Mouse (Mus musculus): Measurements from ENCODE around the gene Fam169a.
"Not testable (repeated sequence)": the region's sequence is repeated elsewhere in the genome, so short reads cannot be mapped to it uniquely, and the experiment has no call there.

Fam169a gene

DNA sequence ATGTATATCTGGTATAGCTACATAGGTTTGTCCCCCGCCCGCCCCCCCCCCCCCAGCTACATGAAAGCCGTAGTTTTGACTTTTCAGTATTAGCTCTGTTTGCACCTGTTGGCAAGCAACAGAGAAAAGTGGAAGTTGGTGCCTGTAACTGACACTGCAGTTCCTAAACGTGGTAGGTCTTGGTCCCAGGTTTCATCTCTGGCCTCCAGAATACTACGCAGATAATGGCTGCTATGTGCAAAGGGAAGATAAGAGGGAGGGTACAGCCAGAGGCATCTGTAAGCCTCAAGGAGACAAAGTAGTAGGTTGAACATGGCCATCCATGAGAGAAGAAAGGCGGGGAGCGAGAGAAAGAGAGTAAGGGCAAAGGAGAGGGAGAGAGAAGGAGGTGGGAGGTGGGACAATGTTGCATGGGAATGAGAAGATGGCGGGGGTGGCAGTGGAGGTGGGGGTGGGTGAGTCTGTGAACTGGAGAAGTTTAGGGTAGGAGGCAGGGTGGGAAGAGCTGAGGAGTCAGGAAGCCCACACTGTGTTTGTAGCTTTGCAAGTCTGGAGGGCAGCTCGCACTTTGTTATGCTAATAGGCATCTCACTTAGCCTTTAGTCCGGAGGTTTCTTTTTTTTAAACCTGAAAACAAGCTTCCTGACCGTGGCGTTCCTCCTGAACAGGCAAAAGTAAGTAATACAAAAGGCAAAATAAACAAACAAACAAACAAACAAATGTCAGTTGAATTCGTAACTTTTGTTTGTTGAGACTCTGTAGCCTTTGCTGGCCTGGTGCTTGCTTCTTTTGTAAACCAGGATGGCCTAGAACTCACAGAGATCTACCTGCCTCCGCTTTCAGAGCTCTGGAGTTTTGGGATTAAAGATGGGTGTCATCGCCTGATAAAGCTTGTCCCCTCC is at the start of gene Fam169a:
Fam169a (plus strand) TSS at position 638 of the 902 bp plus-strand sequence.
- DNase-seq (ENCODE audit: low spot score): no peak

DNA sequence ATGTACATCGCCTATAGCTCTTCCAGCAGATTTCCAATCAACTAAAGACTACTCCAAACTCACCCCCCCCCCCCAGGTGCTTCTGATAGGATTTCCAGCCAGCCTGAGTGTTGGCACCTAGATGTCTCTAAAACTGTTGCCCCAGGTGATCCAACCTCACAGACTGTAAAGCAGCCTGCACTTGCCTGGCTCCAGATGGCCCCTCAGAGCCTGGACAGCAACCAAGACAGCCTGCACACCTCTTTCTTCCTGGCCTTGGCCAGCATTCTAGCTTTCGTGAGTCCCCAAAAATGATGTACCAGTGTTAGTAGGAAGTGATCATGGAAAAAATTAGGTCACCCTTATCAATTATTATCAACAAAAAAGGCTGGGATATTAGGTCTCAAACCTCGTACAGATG is 49.4 kb upstream of the Fam169a start:
- no peak for DNase-seq (ENCODE audit: low spot score)

DNA sequence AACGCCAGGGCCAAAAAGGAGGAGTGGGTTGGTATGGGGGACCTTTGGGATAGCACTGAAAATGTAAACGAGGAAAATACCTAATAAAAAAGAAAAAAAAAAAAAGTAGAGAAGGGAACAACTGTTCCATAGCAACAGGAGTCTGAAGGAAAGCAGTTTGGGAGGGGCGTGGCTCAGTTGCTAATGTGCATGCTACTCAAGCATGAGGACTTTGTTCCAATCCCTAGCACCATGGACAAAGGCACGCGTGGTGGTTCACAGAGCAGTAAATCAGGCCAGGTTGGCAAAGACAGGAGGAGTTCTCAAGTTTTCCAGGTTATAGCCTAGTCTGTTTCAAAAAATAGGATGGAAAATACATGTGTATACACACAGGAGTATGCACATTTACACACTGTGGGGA is 47.0 kb upstream of the Fam169a start:
- DNase-seq (ENCODE audit: low spot score): no peak

DNA sequence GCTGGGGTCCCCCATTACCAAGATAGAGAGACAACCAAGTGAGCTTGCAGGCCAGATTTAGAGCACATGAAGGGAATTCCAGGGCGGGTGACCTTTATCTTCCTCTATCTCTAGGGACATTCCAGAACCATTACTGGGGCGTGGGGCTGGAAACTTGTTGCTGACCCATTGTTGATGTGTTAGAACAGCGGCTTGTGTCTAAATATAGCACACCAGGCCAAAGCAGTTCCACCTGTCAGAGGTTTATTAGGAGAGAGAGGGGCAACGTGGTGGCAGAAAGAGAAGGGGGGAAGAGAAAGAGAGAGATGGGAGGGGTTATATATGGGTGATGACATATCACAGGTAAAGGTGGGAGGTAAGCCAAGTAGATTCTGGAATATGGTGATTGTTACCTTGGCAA is 45.2 kb upstream of the Fam169a start:
- no peak for DNase-seq (ENCODE audit: low spot score)

DNA sequence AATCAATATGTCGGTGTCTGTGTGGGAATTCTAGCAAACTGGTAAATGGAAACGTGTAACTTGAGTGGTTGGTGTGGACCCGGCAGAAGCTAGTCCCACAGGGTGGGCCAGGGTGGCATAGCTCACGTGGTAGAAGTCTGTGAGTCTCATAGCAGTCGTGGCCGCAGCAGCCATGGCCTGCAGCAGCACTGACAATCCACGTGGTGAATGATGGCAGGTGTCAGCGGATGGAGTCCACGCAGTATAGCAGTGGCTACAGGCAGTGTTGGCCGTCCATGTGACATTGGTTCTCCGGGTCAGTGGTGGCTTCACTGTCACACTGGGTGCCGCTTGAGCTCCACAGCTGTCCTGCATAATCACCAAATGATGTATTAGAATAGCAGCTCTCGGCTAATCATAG is 37.0 kb upstream of the Fam169a start:
- no peak for DNase-seq (ENCODE audit: low spot score)

DNA sequence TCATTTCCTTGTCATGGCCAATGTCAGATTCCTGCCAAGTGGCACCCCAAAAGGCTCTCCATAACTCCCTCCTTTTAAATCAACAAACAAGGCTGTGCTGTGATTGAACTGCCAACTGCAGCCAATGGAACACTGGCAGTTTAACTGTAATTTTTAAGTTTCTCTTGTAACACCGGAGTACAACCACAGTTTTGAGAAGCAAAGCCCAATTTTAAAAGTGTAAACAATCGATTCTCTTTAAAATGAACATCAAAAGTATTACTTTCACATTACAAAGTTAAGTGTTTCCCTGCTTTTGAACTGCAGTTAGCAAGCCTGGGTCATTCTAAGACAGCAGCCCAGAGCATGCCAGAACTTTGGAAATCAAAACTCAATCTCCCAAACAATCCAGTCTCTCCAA is 32.8 kb upstream of the Fam169a start, which contains the start of gene 1700029F12Rik:
1700029F12Rik (minus strand) TSS at position 101 of the 400 bp plus-strand sequence.
- DNase-seq (ENCODE audit: low spot score): no peak

DNA sequence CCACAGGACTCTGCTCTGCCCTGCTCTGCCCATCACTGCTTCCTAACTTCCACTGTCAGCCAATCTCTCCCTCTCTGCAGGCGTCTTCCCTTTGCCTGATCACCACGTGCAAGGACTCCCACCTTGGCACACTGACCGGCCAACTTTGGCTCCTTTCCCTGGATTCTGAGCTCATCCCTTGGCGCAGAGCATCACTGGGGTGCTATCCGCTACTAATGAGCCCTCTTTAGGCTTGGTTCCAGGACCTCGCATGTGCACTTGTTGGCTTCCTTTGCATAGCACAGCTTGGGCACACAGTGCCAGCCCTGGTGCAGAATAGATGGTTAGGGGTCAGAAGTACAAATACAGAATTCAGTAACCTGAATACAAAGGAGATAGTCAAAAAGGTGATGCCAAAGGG is 15.9 kb upstream of the Fam169a start:
- DNase-seq (ENCODE audit: low spot score): no peak

DNA sequence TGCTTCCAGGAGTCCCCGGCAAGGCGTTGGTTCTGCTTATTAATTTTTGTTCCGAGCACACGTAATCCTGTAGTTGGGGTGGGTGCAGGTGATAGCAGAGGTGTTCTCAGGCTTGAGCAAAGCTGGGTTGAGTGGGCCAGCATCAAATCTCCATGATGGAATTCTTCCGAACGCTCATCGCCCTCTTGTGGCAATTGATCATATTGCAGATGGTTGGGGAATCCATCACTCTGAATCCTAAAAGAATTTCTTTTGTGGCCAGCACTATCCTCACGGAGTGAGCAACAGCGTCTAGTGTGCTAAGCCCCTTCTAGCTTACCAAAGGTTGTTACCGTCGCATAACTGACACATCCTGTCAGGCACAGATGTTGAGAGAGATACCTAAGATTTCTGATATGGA is 14.4 kb upstream of the Fam169a start:
- DNase-seq (ENCODE audit: low spot score): peak; percentile 71

DNA sequence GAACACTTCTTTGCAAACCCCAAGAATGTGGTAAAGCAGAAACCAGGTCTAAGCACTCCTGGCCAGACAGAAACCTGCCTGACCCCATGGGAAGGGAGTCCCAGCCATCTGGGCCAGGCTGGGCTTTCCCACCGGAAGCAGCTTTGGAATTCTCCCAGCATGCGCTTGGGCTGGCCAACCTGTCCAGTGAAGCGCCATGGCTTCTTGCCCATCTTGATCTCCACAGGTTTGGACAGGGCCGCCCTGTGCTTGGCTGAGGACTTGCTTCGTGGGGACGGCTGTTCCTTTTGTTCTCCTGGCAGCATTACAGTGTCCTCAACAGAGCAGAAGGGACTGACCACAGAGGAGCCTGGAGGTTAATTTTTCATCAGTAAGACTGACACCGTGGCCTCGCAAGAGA is 13.2 kb upstream of the Fam169a start:
- no peak for DNase-seq (ENCODE audit: low spot score)

DNA sequence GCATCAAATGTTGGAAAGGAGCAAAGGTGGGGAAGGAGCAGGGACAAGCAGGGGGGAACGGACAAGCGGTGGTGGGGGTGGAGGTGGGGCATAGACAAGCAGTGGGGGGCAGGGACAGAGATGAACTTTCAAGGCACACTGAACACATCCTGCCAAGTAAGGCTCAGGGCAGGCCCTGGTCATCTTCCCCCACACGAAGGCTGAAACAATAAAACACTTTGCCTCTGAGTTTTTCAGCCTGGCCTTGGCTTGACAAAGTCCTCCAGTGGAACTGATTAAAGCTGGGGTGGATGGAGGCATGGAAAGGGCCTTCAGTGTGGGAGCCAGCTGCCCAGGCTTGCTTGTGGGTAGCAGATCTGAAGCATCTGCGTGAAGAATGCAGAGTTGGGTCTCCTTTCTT is 9.3 kb upstream of the Fam169a start:
- no peak for DNase-seq (ENCODE audit: low spot score)

DNA sequence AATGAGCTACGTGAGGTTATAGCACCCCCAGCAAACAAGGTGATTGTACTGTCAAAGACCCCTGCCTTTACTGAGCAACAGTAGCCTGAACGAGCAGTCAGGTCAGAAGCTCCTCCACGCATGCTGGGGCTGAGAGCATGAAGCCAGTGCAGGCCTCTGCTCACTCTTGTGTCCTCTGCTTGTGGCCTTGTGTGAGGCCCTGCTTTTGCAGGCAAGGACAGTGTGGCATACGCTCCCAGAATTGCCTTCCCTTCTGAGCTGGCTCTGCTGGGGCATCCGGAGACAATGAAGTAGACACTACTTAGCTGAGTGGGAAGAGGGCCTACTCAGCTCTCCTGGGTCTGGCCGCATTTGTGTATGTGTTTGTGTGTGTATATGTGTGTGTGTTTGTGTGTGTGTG is 7.3 kb upstream of the Fam169a start:
- no peak for DNase-seq (ENCODE audit: low spot score)

DNA sequence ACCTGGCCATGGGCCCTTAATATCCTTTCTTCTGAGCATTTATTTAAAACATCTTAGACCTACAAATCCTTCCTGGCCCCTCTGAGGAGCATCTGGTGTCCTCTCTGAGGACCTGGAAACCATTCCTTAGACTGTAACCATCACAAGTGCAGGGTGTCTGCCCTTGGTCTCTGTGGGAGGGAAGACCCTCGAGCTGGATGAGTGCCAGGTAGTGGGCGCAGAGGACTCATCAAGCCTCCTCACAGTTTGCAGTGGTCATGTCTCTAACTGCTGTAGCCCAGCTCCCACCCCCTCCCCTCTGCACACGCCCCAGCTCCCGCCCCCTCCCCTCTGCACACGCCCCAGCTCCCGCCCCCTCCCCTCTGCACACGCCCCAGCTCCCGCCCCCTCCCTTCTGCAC is 6.8 kb upstream of the Fam169a start:
- DNase-seq (ENCODE audit: low spot score): no peak

DNA sequence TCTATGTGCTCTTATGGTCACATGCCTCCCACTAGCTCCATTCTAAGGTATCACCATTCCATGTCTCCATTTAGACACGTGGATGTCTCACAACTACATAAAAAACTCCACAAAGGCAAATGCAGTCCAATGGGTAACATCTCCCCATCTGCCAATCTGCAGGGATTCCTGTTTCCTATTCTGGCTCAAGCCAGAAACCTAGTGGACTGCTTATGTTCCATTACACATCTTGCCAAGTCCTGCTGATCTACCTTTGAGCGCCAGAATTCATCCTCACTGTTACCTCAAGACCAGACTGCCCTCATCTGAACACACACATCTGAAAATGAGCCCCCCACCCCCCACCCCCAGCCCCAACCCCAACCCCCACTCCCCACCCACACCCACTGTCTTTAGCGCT is 4.9 kb upstream of the Fam169a start:
- no peak for DNase-seq (ENCODE audit: low spot score)

DNA sequence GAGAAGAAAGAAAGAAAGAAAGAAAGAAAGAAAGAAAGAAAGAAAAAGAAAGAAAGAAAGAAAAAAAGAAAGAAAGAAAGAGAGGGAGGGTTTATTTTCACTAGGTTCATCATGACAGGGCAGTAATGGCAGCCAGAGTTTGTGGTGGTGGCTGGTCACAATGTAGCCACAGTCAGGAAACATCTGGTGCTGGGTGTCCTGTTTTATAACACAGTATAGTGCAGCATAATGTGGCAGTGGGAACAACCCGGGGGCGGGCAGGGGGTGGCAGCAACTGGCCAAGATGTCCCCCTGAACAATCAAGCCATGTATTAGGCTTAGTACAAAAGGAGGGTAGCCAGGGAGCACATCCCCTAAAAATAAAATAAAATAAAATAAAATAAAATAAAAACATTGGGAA is 3.7 kb upstream of the Fam169a start:
- no peak for DNase-seq (ENCODE audit: low spot score)

DNA sequence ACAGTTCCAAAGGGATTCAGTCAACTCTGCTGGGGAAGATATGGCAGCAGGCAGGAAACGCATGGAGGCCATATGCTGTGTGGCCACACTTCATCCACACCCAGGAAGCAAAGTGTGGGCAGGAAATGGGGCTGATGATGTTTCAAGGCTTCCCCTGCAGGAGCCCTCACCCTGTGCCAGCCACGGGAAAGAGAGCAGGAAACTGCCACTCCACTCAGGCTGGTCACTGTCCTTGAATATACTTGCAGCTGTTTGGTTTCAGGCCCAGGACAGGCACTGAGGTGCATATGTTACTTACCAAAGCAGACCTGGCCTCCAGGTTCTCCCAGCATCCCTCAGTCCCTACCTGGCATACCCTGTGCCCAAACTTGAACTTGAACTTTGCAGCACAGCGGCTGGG is 2.7 kb upstream of the Fam169a start:
- DNase-seq (ENCODE audit: low spot score): no peak

DNA sequence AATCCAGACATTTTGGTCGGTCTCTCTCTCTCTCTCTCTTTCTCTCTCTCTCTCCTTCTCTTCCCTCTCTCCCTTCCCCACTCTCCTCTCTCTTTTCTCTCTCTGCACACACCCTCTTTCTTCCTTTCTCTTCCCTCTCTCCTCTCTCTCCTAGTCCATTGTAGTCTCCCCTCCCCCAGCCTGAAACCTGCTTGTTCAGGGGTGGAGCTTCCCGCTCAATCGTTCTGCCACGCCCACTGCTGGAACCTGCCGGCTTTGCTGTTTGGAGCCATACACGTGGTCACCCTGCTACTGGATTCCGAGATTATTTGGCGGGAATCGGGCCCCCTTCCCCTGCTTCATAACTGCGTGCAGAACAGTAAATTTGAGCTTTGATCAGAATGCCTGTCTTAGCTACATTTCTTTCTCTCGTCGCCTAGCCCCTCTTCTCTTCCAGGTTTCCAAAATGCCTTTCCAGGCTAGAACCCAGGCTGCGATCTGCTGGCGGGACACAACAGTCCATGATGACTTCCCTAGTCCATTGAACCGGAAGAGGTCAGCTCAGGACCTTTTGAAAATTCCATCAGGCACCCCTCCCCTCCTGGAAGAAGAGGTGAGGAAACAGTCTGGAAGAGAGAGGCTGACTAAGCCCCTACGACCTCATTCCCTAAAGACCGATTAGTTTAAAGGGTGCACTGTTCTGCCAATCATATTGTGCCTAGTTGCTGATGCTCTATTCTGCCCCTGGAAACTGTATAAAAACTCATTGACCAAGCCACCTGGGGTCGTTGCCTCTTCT is 2.1 kb upstream of the Fam169a start:
- not testable (repeated sequence) for DNase-seq (ENCODE audit: low spot score)

DNA sequence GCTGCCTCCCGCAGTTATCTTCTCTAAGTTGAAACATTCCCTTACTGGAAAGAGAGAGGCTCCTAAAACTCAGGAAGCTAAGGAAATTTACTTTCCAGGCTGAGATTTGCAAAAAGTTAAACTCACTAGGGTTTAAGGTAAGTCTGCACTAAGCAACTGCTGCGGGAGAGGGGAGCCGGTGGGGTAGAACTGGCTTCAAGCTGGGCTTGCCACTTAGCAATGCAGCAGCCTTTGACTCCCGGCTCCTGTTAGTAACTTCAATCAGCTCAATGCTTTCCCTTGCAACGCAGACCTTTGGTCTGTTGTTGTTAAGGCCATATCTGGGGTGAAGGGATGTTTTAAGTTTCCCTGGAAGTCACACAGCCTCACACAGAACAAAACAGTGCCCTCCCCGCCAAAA is 605 bp downstream of the Fam169a start:
- DNase-seq (ENCODE audit: low spot score): no peak

DNA sequence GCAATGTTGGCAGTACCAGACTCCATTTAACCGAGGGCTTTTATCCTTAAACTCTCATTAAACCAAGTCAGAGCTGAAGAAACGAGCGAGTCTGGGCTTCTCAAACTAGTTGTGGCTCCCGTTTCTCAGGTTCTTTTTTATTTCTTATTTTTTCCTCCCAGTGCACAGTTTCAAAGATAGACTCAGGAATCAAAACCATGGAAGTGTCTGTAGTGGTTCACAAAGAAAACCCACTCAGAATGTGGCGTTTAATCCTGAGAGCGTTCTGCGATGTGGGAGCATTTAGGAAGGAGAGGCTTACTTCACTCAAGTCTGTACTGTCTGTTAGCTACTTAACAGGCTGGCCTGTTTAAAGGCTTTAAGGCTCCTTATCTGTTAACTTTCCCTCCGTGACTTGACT is 1.1 kb downstream of the Fam169a start:
- DNase-seq (ENCODE audit: low spot score): no peak

DNA sequence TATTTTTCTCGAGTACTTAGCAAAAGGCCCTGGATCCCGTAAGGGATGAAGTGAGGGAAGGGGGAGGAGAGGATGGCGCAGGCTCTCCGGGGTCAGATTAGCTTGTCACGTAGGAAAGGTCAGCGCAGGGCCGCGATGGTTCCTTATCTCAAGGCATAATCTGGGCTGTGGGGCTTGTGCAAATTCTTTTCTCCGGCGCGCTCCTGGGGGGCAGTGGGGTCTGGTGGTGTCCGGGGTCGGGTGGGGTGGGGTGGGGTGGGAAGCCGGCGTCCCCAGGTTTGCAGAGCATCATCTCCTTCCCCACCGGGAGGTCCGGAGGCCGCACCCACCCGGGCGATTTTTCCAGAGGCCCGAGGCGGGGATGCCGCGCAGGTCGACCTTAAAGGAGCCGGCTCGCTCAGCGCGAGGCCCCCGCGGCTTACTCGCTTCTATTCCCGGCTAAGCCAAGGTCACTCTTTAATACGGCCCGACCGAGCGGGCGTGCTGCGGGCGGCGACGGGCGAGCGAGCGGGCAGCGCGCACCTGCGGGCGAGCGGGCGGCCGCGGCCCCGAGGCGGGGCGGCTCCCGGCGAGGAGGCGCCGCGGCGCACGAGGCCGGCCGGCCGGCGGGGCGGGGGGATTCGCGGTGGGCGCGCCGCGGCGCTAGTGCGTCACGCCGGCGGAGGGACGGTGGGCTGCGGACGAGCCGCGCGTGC is 4.0 kb downstream of the Fam169a start:
- no peak for DNase-seq (ENCODE audit: low spot score)

DNA sequence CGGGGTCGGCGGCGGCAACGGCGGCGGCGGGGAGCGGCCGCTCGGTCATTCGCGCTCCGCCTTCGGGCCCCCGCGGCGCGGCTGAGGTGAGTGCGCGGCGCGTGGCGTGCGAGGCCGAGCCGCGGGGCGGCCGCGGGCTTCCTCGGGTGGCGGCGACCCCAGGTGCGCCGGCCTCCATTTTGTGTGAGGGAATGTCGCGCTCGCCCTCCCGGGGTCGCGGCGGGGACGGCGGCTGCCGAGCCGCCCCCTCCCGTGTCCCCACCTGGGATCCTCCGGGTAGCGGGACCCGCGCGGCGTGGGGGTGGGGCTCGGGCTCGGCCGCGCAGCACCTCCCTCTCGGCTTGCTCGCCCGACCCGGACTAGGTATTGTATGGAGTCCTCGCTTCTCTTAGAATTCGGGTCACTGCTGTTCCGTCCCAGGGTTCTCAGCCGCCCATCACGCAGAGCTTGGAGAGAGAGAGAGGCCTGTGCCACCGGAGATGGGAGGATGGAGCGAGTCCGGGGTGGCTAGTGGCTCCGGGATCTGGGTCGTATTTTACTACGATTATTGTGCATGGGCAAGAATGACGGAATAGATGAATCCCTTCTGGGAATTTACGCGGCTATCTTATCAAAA is 4.6 kb downstream of the Fam169a start:
- DNase-seq (ENCODE audit: low spot score): no peak

DNA sequence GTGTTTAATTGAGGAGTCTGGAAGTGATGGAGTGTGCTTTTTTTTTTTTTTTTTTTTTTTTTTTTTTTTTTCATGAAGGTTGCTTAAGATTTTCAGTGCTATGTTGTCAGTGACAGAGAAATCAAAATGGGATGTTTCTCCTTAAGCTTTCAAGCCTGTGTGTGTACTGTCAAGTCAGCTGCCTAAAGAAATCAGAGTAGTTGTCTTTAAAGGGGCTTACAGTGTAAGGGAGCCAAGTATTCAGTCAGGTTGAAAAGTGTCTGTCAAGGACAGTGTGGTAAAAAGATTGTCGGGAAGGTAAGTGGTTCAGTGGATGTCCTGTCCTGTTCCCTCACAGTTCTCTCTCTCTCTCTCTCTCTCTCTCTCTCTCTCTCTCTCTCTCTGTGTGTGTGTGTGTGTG is 6.4 kb downstream of the Fam169a start:
- DNase-seq (ENCODE audit: low spot score): no peak

DNA sequence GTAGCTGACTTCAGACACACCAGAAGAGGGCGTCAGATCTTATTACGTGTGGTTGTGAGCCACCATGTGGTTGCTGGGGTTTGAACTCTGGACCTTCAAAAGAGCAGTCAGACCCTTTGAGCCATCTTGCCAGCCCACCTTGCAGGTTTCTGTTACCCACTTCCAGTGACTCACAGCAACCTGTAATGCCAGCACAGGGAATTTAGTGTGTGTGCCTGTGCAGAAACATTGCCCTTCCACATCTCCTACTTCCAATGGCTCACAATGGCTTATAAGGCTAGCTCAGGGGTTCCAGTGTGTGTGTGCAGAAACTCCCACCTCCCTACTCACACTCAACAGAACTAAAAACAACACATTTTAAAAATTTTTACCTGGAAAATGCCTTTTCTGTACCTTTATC is 10.5 kb downstream of the Fam169a start:
- no peak for DNase-seq (ENCODE audit: low spot score)

Data from ovary, postnatal 14 days (tissue).